Mouse (Mus musculus) myocyte (in vitro differentiated cells): ENCODE results near the gene Brip1. TPM values are rescaled to one million over a fixed set of nuclear protein-coding genes. Genes with fewer than 3 reads are reported as not detected.

Source experiments
- H3K27me3 ChIP-seq: one replicate; pipeline ENCODE4 v1.6.1; 2011; ENCODE audit not compliant: control insufficient read depth, insufficient read depth, insufficient read length
- H3K36me3 ChIP-seq: one replicate; pipeline ENCODE4 v1.6.1; 2011; ENCODE audit not compliant: control insufficient read depth, insufficient read depth
- H3K4me2 ChIP-seq: one replicate; pipeline ENCODE4 v1.6.1; 2011; ENCODE audit warnings: low read depth, control low read depth
- H3K4me3 ChIP-seq: one replicate; pipeline ENCODE4 v1.5.1; 2011; ENCODE audit warnings: mild to moderate bottlenecking, control low read depth, moderate library complexity
- H3K79me2 ChIP-seq: one replicate; pipeline ENCODE4 v1.6.1; 2011; ENCODE audit not compliant: control insufficient read depth, insufficient read depth
- H3ac ChIP-seq: one replicate; pipeline ENCODE4 v1.6.1; 2011; ENCODE audit not compliant: control insufficient read depth, insufficient read length
- CEBPB ChIP-seq: IDR thresholded peaks from 2 replicates; pipeline ENCODE4 v1.6.1; 2011; ENCODE audit warnings: mild to moderate bottlenecking, moderate library complexity; ENCODE audit not compliant: poor library complexity, insufficient read depth, severe bottlenecking
- E2F4 ChIP-seq: IDR thresholded peaks from one replicate; pipeline ENCODE4 v1.6.1; 2011; ENCODE audit warnings: mild to moderate bottlenecking, control low read depth, moderate library complexity; ENCODE audit not compliant: insufficient read depth
- MAX ChIP-seq: IDR thresholded peaks from one replicate; pipeline ENCODE4 v1.6.1; 2011; ENCODE audit warnings: low read depth, mild to moderate bottlenecking, control low read depth
- MYOD1 ChIP-seq, 3 experiments: IDR thresholded peaks; one replicate each; pipeline ENCODE4 v1.6.1; 2011; ENCODE audit warnings: control low read depth in 2 of 3, low read depth in 2 of 3, mild to moderate bottlenecking in 2 of 3, moderate library complexity in 1 of 3; ENCODE audit not compliant: insufficient read length in 2 of 3, control insufficient read depth in 1 of 3
- MYOG ChIP-seq, 3 experiments: IDR thresholded peaks; one replicate each; pipeline ENCODE4 v1.6.1; 2011; ENCODE audit warnings: control low read depth in 2 of 3, low read depth in 2 of 3, mild to moderate bottlenecking in 2 of 3; ENCODE audit not compliant: insufficient read length in 2 of 3, control insufficient read depth in 1 of 3, insufficient read depth in 1 of 3
- POLR2A ChIP-seq: IDR thresholded peaks from one replicate; pipeline ENCODE4 v1.6.1; 2011; ENCODE audit warnings: low read depth, mild to moderate bottlenecking, control low read depth, moderate library complexity; ENCODE audit not compliant: insufficient read length
- POLR2AphosphoS2 ChIP-seq: IDR thresholded peaks from one replicate; pipeline ENCODE4 v1.6.1; 2011; ENCODE audit warnings: low read depth, control low read depth; ENCODE audit not compliant: insufficient read length
- REST ChIP-seq: IDR thresholded peaks from one replicate; pipeline ENCODE4 v1.6.1; 2011; ENCODE audit warnings: mild to moderate bottlenecking, control low read depth, moderate library complexity; ENCODE audit not compliant: insufficient read depth, insufficient read length
- SRF ChIP-seq: IDR thresholded peaks from one replicate; pipeline ENCODE4 v1.6.1; 2011; ENCODE audit warnings: low read depth; ENCODE audit not compliant: control insufficient read depth, insufficient read length
- TCF12 ChIP-seq: IDR thresholded peaks from one replicate; pipeline ENCODE4 v1.6.1; 2011; ENCODE audit warnings: mild to moderate bottlenecking, control low read depth; ENCODE audit not compliant: poor library complexity, insufficient read depth, severe bottlenecking
- TCF3 ChIP-seq: IDR thresholded peaks from one replicate; pipeline ENCODE4 v1.6.1; 2011; ENCODE audit warnings: low read depth, control low read depth; ENCODE audit not compliant: insufficient read length
- USF1 ChIP-seq: IDR thresholded peaks from one replicate; pipeline ENCODE4 v1.6.1; 2011; ENCODE audit warnings: low read depth, mild to moderate bottlenecking, control low read depth, moderate library complexity
- polyA plus RNA-seq: library from polyadenylated mRNA; unstranded; fragments of >200 nt; fragmentation: generic; extraction: Trizol; gene quantifications from one replicate; pipeline ENCODE4 v1.2.1, GENCODE M21; 2012; ENCODE audit warnings: missing spikeins

Brip1 gene
- polyA plus RNA-seq, 1 experiment, result 0.53 TPM

GRCm38 (mm10) chr11:86075371-86075770 is 125.6 kb downstream of the Brip1 start:
- Histone ChIP-seq H3K36me3 (peaks cover 5% of the 10 kb centered on the region), H3K4me2 (no peak overlapping the region), H3K4me3 (no peak overlapping the region), H3ac (no peak overlapping the region), H3K27me3 (no peaks in the 10 kb centered on the region), H3K79me2 (no peaks in the 10 kb centered on the region)
- no peak for TF ChIP-seq MAX
- no peak for TF ChIP-seq CEBPB
- TF ChIP-seq USF1, result no peak
- no peak for TF ChIP-seq REST
- no peak for TF ChIP-seq E2F4
- no peak for TF ChIP-seq POLR2A
- no peak for TF ChIP-seq POLR2AphosphoS2
- TF ChIP-seq MYOD1 (IDR thresholded peaks at IDR 0.05; ENCODE audit: control insufficient read depth in 1 of 3, insufficient read length in 2 of 3, low read depth in 2 of 3), result no peak
- no peak for TF ChIP-seq SRF
- no peak for TF ChIP-seq TCF12
- no peak for TF ChIP-seq TCF3
- no peak for TF ChIP-seq MYOG (IDR thresholded peaks at IDR 0.05; ENCODE audit: control insufficient read depth in 1 of 3, insufficient read depth in 1 of 3, insufficient read length in 2 of 3, low read depth in 2 of 3)

DNA sequence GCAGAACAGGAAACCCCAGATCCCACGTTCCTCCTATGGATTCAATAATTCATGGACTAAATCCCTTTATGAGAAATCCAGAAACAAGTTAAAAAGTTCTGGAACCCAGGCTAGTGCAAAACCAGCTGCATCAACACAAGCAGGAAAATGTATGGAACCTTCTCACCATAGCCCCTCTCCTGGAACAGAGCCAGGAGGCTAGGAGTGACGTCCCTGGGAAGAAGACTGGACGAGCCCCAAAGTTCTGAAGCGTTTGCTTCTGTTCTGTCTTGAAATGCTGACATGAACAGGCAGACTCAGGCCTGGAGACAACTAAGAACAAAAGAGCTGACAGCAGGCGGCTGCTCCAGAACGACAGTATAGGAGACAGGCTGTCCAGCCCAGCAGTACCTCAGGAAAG is 132.3 kb downstream of the Brip1 start:
- Histone ChIP-seq H3K27me3 (no peaks in the 10 kb centered on the region), H3K4me2 (no peak overlapping the region), H3K36me3 (peaks cover 5% of the 10 kb centered on the region), H3K79me2 (no peaks in the 10 kb centered on the region), H3ac (no peak overlapping the region), H3K4me3 (no peak overlapping the region)
- TF ChIP-seq REST (no peak), MYOG (IDR thresholded peaks at IDR 0.05; ENCODE audit: control insufficient read depth in 1 of 3, insufficient read depth in 1 of 3, insufficient read length in 2 of 3, low read depth in 2 of 3) (no peak), SRF (no peak), POLR2A (no peak), E2F4 (no peak), MYOD1 (IDR thresholded peaks at IDR 0.05; ENCODE audit: control insufficient read depth in 1 of 3, insufficient read length in 2 of 3, low read depth in 2 of 3) (no peak), TCF12 (no peak), TCF3 (no peak), MAX (no peak), POLR2AphosphoS2 (no peak), CEBPB (no peak), USF1 (no peak)

DNA sequence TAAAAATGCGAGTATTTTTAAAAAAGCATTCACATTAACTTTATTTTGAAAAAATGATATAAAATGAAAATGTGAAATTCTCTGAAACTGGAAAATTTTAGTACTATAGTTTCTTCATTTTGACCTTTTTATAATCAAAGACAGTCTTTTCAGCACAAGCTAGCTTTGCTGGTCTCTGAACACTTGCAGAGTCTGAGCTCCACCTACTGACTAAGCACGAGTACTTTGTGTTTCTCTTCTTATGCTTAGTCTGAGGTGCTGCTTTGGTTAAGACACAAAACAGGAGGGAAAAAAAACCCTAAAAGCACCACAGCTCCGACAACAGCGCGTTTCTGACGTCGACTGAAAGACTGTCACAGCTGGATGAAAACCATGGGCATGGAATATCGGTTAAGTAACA is 133.8 kb downstream of the Brip1 start:
- Histone ChIP-seq H3K27me3 (no peaks in the 10 kb centered on the region), H3K79me2 (no peaks in the 10 kb centered on the region), H3ac (no peak overlapping the region), H3K4me2 (no peak overlapping the region), H3K4me3 (no peak overlapping the region), H3K36me3 (peaks cover 9% of the 10 kb centered on the region)
- TF ChIP-seq USF1 (no peak), TCF3 (no peak), TCF12 (no peak), E2F4 (no peak), SRF (no peak), MAX (no peak), MYOD1 (IDR thresholded peaks at IDR 0.05; ENCODE audit: control insufficient read depth in 1 of 3, insufficient read length in 2 of 3, low read depth in 2 of 3) (no peak), MYOG (IDR thresholded peaks at IDR 0.05; ENCODE audit: control insufficient read depth in 1 of 3, insufficient read depth in 1 of 3, insufficient read length in 2 of 3, low read depth in 2 of 3) (no peak), REST (no peak), POLR2A (no peak)

GRCm38 (mm10) chr11:86064881-86065280 is 136.1 kb downstream of the Brip1 start:
- TF ChIP-seq MYOD1 (IDR thresholded peaks at IDR 0.05; ENCODE audit: control insufficient read depth in 1 of 3, insufficient read length in 2 of 3, low read depth in 2 of 3), result no peak
- TF ChIP-seq POLR2A, result no peak
- no peak for TF ChIP-seq MAX
- TF ChIP-seq CEBPB, result no peak
- TF ChIP-seq E2F4, result no peak
- no peak for TF ChIP-seq SRF
- no peak for TF ChIP-seq USF1
- no peak for TF ChIP-seq POLR2AphosphoS2
- TF ChIP-seq REST, result no peak
- no peak for TF ChIP-seq MYOG (IDR thresholded peaks at IDR 0.05; ENCODE audit: control insufficient read depth in 1 of 3, insufficient read depth in 1 of 3, insufficient read length in 2 of 3, low read depth in 2 of 3)
- TF ChIP-seq TCF12, result no peak
- no peak for TF ChIP-seq TCF3
- Histone ChIP-seq H3K27me3 (no peaks in the 10 kb centered on the region), H3K4me2 (no peak overlapping the region), H3K4me3 (no peak overlapping the region), H3ac (no peak overlapping the region), H3K79me2 (no peaks in the 10 kb centered on the region), H3K36me3 (peaks cover 9% of the 10 kb centered on the region)
